Mouse (Mus musculus) E14TG2a.4 (cell line): ENCODE results near the gene Polr3g.
"Not testable (repeated sequence)": the region's sequence is repeated elsewhere in the genome, so short reads cannot be mapped to it uniquely, and the experiment has no call there.

Experiments
- H3K27me3 ChIP-seq: 2 replicates; pipeline ENCODE4 v1.6.1; 2014; ENCODE audit warnings: low read length, control low read depth; ENCODE audit not compliant: insufficient read depth
- H3K36me3 ChIP-seq: 2 replicates; pipeline ENCODE4 v1.6.1; 2014; ENCODE audit warnings: low read length, control low read depth; ENCODE audit not compliant: insufficient read depth
- H3K4me1 ChIP-seq: replicated peaks from 2 replicates; pipeline ENCODE4 v1.6.1; 2014; ENCODE audit warnings: low read depth, low read length, control low read depth
- H3K4me3 ChIP-seq: replicated peaks from 2 replicates; pipeline ENCODE4 v1.5.1; 2014; ENCODE audit warnings: mild to moderate bottlenecking, low read length
- H3K9me3 ChIP-seq: 2 replicates; pipeline ENCODE4 v1.6.1; 2014; ENCODE audit warnings: low read length, control low read depth
- CTCF ChIP-seq: conservative IDR thresholded peaks from 2 replicates; pipeline ENCODE4 v1.5.1; 2014; ENCODE audit warnings: low read length
- NANOG ChIP-seq: IDR thresholded peaks from 2 replicates; pipeline ENCODE4 v1.6.1; 2014; ENCODE audit warnings: borderline replicate concordance, low read length, mixed read lengths
- POU5F1 ChIP-seq: IDR thresholded peaks from 2 replicates; pipeline ENCODE4 v1.6.1; 2014; ENCODE audit warnings: low read length, borderline replicate concordance

Polr3g gene

DNA sequence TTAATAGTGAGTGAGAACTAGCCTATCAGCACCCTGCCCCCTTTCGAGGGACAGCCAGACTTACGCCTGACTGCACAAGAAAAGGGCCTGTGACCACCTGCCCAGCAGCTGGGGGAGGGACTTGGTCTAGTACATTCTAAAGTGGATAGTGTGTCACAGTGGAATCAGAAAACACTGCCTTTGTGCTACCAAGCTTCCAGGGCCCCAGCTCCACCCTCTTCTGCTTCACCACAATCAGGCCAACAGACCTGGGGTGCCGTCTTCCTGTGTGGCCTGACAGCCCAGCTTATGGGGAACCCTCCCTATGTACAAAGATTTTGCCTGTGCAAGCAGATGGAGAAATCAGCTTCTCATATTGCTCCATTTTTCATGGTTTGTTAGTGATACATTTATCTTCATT lies 81.4 kb downstream of the Polr3g start:
- Histone ChIP-seq H3K36me3 (no peaks in the 10 kb centered on the region), H3K9me3 (no peaks in the 10 kb centered on the region), H3K4me3 (no peak overlapping the region), H3K4me1 (peaks cover 23% of the 10 kb centered on the region), H3K27me3 (peaks cover 8% of the 10 kb centered on the region; the same call in 1 of the 2 replicates)
- no peak for TF ChIP-seq CTCF
- TF ChIP-seq NANOG: no peak
- TF ChIP-seq POU5F1: no peak

DNA sequence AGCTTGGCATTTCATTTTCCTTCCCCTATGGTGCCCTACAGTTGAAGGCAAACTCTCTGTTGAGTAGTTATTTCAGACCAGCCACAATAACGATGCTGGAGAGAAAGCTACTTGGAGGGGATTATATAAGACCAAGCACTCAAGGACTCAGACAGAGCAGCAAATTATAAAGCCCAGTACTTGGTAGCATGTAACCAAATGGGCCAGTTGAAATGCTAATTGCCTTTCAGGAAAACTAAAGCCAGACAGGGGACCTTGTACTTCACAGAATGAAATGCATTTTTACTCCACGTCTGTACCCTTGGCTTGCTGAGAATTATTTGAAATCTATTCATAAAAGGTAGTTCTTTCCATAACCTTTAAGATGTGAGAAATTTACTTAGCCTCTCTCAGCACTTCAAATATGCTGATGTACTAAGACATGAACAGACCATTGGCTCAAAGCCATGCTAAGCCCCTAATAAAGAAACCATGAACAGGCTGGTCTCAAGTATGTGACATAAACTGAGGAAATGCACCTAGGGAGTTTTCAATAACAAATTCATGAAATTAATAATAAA lies 82.1 kb downstream of the Polr3g start:
- Histone ChIP-seq H3K4me3 (no peak overlapping the region), H3K4me1 (peaks cover 22% of the 10 kb centered on the region), H3K27me3 (peaks cover 8% of the 10 kb centered on the region; the same call in 1 of the 2 replicates), H3K9me3 (no peaks in the 10 kb centered on the region), H3K36me3 (no peaks in the 10 kb centered on the region)
- TF ChIP-seq CTCF (no peak), NANOG (no peak), POU5F1 (no peak)

DNA sequence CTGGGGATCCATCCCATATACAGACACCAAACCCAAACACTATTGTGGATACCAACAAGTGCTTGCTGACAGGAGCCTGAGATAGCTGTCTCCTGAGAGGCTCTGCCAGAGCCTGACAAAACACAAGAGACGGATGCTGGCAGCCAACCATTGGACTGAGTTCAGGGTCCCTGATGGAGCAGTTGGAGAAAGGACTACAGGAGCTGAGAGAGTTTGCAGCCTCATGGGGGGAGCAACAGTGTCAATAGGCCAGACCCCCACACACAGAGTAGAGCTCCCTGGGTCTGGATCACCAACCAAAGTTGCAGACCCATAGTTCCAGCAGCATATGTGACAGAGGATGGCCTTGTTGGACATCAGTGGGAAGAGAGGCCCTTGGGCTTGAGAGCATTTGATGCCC lies 83.0 kb downstream of the Polr3g start:
- not testable (repeated sequence) for H3K36me3 ChIP-seq, H3K4me3 ChIP-seq, H3K27me3 ChIP-seq, H3K9me3 ChIP-seq
- peaks cover 17% of the 10 kb centered on the region for H3K4me1 ChIP-seq
